Mouse (Mus musculus) left cerebral cortex, postnatal 36 days (tissue): ENCODE measurements around the gene Frmd8. TPM values are rescaled to one million over a fixed set of nuclear protein-coding genes. Genes with fewer than 3 reads are reported as not detected.

Experiments
- DNase-seq, 2 experiments: peaks; one replicate each; pipeline ENCODE4 v3.0.0; 2021 to 2022; ENCODE audit warnings: low spot score in 2 of 2, mixed read lengths in 1 of 2
- intact Hi-C: fragments of 180-260 bp; cut with DNase I; formaldehyde crosslinking; loops from one replicate; pipeline ENCODE4 v1.15.1; 2025
- total RNA-seq, 2 experiments: library from RNA; stranded (reverse); gene quantifications; 2 replicates each; pipeline ENCODE4 v1.2.3; 2021

The Frmd8 gene
- total RNA-seq, 2 experiments from 2014 or later = 11.6 to 13.3 TPM

GRCm38 (mm10) chr19:5801432-5801964, 73.6 kb downstream of the Frmd8 start:
- intact Hi-C loops = no loop called here

GRCm38 (mm10) chr19:5800632-5801431, 74.2 kb downstream of the Frmd8 start:
- no peak for DNase-seq
- intact Hi-C loops = no loop called here

More at GRCm38 (mm10) chr19:5801432-5801964, 73.6 kb downstream of the Frmd8 start:
- no peak for DNase-seq

GRCm38 (mm10) chr19:5800350-5800631, 74.8 kb downstream of the Frmd8 start:
- intact Hi-C loops = no loop called here
- no peak for DNase-seq

Other genes starting within 250 kb of the Frmd8 start
- gene Rela, start 237.8 kb downstream of the Frmd8 start, total RNA-seq = 10 to 100 TPM; 18.1 to 19.8 TPM
- gene Sipa1, start 211.6 kb downstream of the Frmd8 start, total RNA-seq = 10 to 100 TPM; 14.0 to 22.8 TPM
- gene Map3k11, start 186.5 kb downstream of the Frmd8 start, total RNA-seq = 10 to 100 TPM; 17.3 to 19.2 TPM
- 10 to 100 TPM; 66.1 to 83.1 TPM for gene Pcnx3, start 186.4 kb downstream of the Frmd8 start, total RNA-seq
- gene Kcnk7, start 170.9 kb downstream of the Frmd8 start, total RNA-seq = not detected
- 10 to 100 TPM; 22.9 to 27.1 TPM for gene Ehbp1l1, start 149.0 kb downstream of the Frmd8 start, total RNA-seq
- gene Fam89b, start 145.6 kb downstream of the Frmd8 start, total RNA-seq = 10 to 100 TPM; 26.8 to 28.7 TPM
- 10 to 100 TPM; 25.1 to 40.3 TPM for gene Ltbp3, start 134.4 kb downstream of the Frmd8 start, total RNA-seq
- gene Scyl1, start 103.9 kb downstream of the Frmd8 start, total RNA-seq = 10 to 100 TPM; 90.5 to 98.8 TPM
- 1 to 10 TPM; 3.0 to 4.1 TPM for gene Slc25a45, start 2.5 kb upstream of the Frmd8 start, total RNA-seq
- 1 to 10 TPM; 4.3 to 4.5 TPM for gene Tigd3, start 18.9 kb upstream of the Frmd8 start, total RNA-seq
- 10 to 100 TPM; 77.5 to 96.5 TPM for gene Dpf2, start 37.7 kb upstream of the Frmd8 start, total RNA-seq
- 1 to 10 TPM; 5.5 to 8.3 TPM for gene Cdc42ep2, start 49.5 kb upstream of the Frmd8 start, total RNA-seq
- gene Pola2, start 88.9 kb upstream of the Frmd8 start, total RNA-seq = 1 to 10 TPM; 4.6 to 5.5 TPM
- gene Slc22a20, start 110.9 kb upstream of the Frmd8 start, total RNA-seq = not detected
- gene Capn1, start 140.6 kb upstream of the Frmd8 start, total RNA-seq = 10 to 100 TPM; 19.6 to 20.9 TPM
- 10 to 100 TPM; 40.8 to 51.8 TPM for gene Syvn1, start 171.3 kb upstream of the Frmd8 start, total RNA-seq
- gene Mrpl49, start 182.5 kb upstream of the Frmd8 start, total RNA-seq = 10 to 100 TPM; 40.5 to 45.1 TPM
- gene Fau, start 182.6 kb upstream of the Frmd8 start, total RNA-seq = 100 to 1,000 TPM; 637 to 694 TPM
- 10 to 100 TPM; 35.5 to 40.7 TPM for gene Znhit2, start 185.9 kb upstream of the Frmd8 start, total RNA-seq
- gene Tm7sf2, start 193.1 kb upstream of the Frmd8 start, total RNA-seq = 10 to 100 TPM; 28.2 to 29.1 TPM
- gene Vps51, start 202.0 kb upstream of the Frmd8 start, total RNA-seq = 10 to 100 TPM; 83.9 to 87.0 TPM
- not detected for gene Tmem262, start 204.8 kb upstream of the Frmd8 start, total RNA-seq
- under 1 TPM; 0.72 to 0.84 TPM for gene Gm28374, start 207.0 kb upstream of the Frmd8 start, total RNA-seq
- 10 to 100 TPM; 36.9 to 41.3 TPM for gene Zfpl1, start 209.7 kb upstream of the Frmd8 start, total RNA-seq
- not detected for gene Cdca5, start 209.7 kb upstream of the Frmd8 start, total RNA-seq
- not detected for gene AC131692.1, start 219.1 kb upstream of the Frmd8 start, total RNA-seq
- under 1 TPM in 1 of 2 experiments, not detected in 1; 0.20 TPM for gene Naaladl1, start 230.5 kb upstream of the Frmd8 start, total RNA-seq
- gene Sac3d1, start 243.4 kb upstream of the Frmd8 start, total RNA-seq = 10 to 100 TPM; 18.3 to 27.5 TPM